Mouse (Mus musculus): ENCODE data around the gene Gnptg. TPM values are rescaled to one million over a fixed set of nuclear protein-coding genes. Genes with fewer than 3 reads are reported as not detected.

Gnptg gene
- polyA plus RNA-seq (2016; fragmentation: Nextera tagmentation; extraction: Ambion mirVana), result 66.8 and 68.4 TPM in 2 replicates

GRCm38 (mm10) chr17:25239695-25240636 lies at the start of gene Gnptg, which contains the start of gene Tsr3:
TSS of gene Gnptg (minus strand) at chr17:25240124.
TSS of gene Tsr3 (plus strand) at chr17:25240170.
- no peaks in the 10 kb centered on the region for H3K9me3 ChIP-seq
- peak within 1 kb of the TSS; percentile 97 for H3K4me3 ChIP-seq
- WGBS, result under 1% methylated on average over 79 of the region's 80 CpGs
- peaks cover 17% of the 10 kb centered on the region for H3K4me1 ChIP-seq
- H3K36me3 ChIP-seq, result peaks cover 50% of the 10 kb centered on the region
- H3K27me3 ChIP-seq, result no peaks in the 10 kb centered on the region
- peak within 1 kb of the TSS; percentile 96 for H3K4me2 ChIP-seq (replicated peaks)
- peak within 1 kb of the TSS; percentile 98 for H3K9ac ChIP-seq (replicated peaks)
- ATAC-seq (ENCODE audit: low FRiP score, low read depth), result peak; percentile 87
- H3K27ac ChIP-seq (replicated peaks), result peak within 1 kb of the TSS; percentile 71

GRCm38 (mm10) chr17:25288842-25289241 lies 48.9 kb upstream of the Gnptg start:
- Histone ChIP-seq H3K36me3 (no peaks in the 10 kb centered on the region), H3K4me1 (no peaks in the 10 kb centered on the region), H3K9ac (replicated peaks) (no peak overlapping the region), H3K4me3 (no peak overlapping the region), H3K9me3 (0 out of 2 replicates have a peak, but pooled peaks cover 2% of the 10 kb centered on the region), H3K4me2 (replicated peaks) (no peak overlapping the region), H3K27me3 (no peaks in the 10 kb centered on the region), H3K27ac (replicated peaks) (no peak overlapping the region)
- no peak for ATAC-seq (ENCODE audit: low FRiP score, low read depth)
- 37% methylated on average over 4 of the region's 4 CpGs for WGBS

- no peak overlapping the region for H3K4me2 ChIP-seq (replicated peaks)
- H3K27ac ChIP-seq (replicated peaks), result no peak overlapping the region
- no peaks in the 10 kb centered on the region for H3K4me1 ChIP-seq
- H3K4me3 ChIP-seq, result no peak overlapping the region
- H3K27me3 ChIP-seq, result no peaks in the 10 kb centered on the region
- H3K9ac ChIP-seq (replicated peaks), result no peak overlapping the region
- 0 out of 2 replicates have a peak, but pooled peaks cover 2% of the 10 kb centered on the region for H3K9me3 ChIP-seq
- WGBS, result 23% methylated on average over 3 of the region's 3 CpGs
- no peak for ATAC-seq (ENCODE audit: low FRiP score, low read depth)
- no peaks in the 10 kb centered on the region for H3K36me3 ChIP-seq
These were observed 45.1 kb upstream of the Gnptg start for GRCm38 (mm10) chr17:25285033-25285432.

GRCm38 (mm10) chr17:25282133-25282532 lies 42.2 kb upstream of the Gnptg start:
- ATAC-seq (ENCODE audit: low FRiP score, low read depth), result no peak
- WGBS, result 40% methylated on average over 11 of the region's 11 CpGs
- no peaks in the 10 kb centered on the region for H3K36me3 ChIP-seq

GRCm38 (mm10) chr17:25275833-25276232 lies 35.9 kb upstream of the Gnptg start:
- H3K27me3 ChIP-seq, result peaks cover 6% of the 10 kb centered on the region; the same call in 1 of the 2 replicates
- no peak overlapping the region for H3K9ac ChIP-seq (replicated peaks)
- no peak for ATAC-seq (ENCODE audit: low FRiP score, low read depth)
- no peaks in the 10 kb centered on the region for H3K9me3 ChIP-seq
- no peaks in the 10 kb centered on the region for H3K36me3 ChIP-seq
- 98% methylated on average over 3 of the region's 3 CpGs for WGBS
- H3K27ac ChIP-seq (replicated peaks), result no peak overlapping the region
- H3K4me3 ChIP-seq, result no peak overlapping the region
- peaks cover 19% of the 10 kb centered on the region for H3K4me1 ChIP-seq
- no peak overlapping the region for H3K4me2 ChIP-seq (replicated peaks)

More at GRCm38 (mm10) chr17:25282133-25282532, 42.2 kb upstream of the Gnptg start:
- no peak overlapping the region for H3K9ac ChIP-seq (replicated peaks)
- no peak overlapping the region for H3K4me3 ChIP-seq
- no peak overlapping the region for H3K4me2 ChIP-seq (replicated peaks)
- peaks cover 6% of the 10 kb centered on the region; the same call in 1 of the 2 replicates for H3K27me3 ChIP-seq
- no peaks in the 10 kb centered on the region for H3K4me1 ChIP-seq
- H3K9me3 ChIP-seq, result 0 out of 2 replicates have a peak, but pooled peaks cover 2% of the 10 kb centered on the region
- H3K27ac ChIP-seq (replicated peaks), result no peak overlapping the region

- Histone ChIP-seq H3K27ac (replicated peaks) (peak within 1 kb of the TSS; percentile 99), H3K4me1 (peaks cover 30% of the 10 kb centered on the region), H3K9ac (replicated peaks) (peak within 1 kb of the TSS; percentile 96), H3K36me3 (peaks cover 2% of the 10 kb centered on the region), H3K4me2 (replicated peaks) (peak within 1 kb of the TSS; percentile 98), H3K9me3 (no peaks in the 10 kb centered on the region), H3K27me3 (peaks cover 6% of the 10 kb centered on the region; the same call in 1 of the 2 replicates), H3K4me3 (peak within 1 kb of the TSS; percentile 84)
- ATAC-seq (ENCODE audit: low FRiP score, low read depth), result no peak
- 86% methylated on average over 9 of the region's 9 CpGs for WGBS
These were observed 34.8 kb upstream of the Gnptg start, which contains the start of gene Ube2i for GRCm38 (mm10) chr17:25274571-25275346. TSS of gene Ube2i (minus strand) at chr17:25274622.

- peak; percentile 85 for ATAC-seq (ENCODE audit: low FRiP score, low read depth)
- under 1% methylated on average over 37 of the region's 45 CpGs for WGBS
- Histone ChIP-seq H3K9ac (replicated peaks) (peak overlapping the region; percentile 96), H3K9me3 (no peaks in the 10 kb centered on the region), H3K4me2 (replicated peaks) (peak overlapping the region; percentile 98), H3K4me1 (peaks cover 34% of the 10 kb centered on the region), H3K27me3 (no peaks in the 10 kb centered on the region), H3K27ac (replicated peaks) (peak overlapping the region; percentile 99), H3K36me3 (peaks cover 11% of the 10 kb centered on the region), H3K4me3 (peak overlapping the region; percentile 84)
These were observed 34.0 kb upstream of the Gnptg start for GRCm38 (mm10) chr17:25273706-25274501.

- under 1% methylated on average over 81 of the region's 92 CpGs for WGBS
- Histone ChIP-seq H3K9ac (replicated peaks) (peak overlapping the region; percentile 96), H3K4me3 (peak overlapping the region; percentile 84), H3K27me3 (no peaks in the 10 kb centered on the region), H3K36me3 (peaks cover 18% of the 10 kb centered on the region), H3K4me1 (peaks cover 34% of the 10 kb centered on the region), H3K27ac (replicated peaks) (peak overlapping the region; percentile 99), H3K4me2 (replicated peaks) (peak overlapping the region; percentile 98), H3K9me3 (no peaks in the 10 kb centered on the region)
- peak; percentile 93 for ATAC-seq (ENCODE audit: low FRiP score, low read depth)
These were observed 33.2 kb upstream of the Gnptg start for GRCm38 (mm10) chr17:25272951-25273705.

GRCm38 (mm10) chr17:25272326-25272725 lies 32.4 kb upstream of the Gnptg start:
- Histone ChIP-seq H3K4me1 (peaks cover 34% of the 10 kb centered on the region), H3K9ac (replicated peaks) (peak overlapping the region; percentile 96), H3K9me3 (no peaks in the 10 kb centered on the region), H3K36me3 (peaks cover 26% of the 10 kb centered on the region), H3K4me2 (replicated peaks) (peak overlapping the region; percentile 98), H3K27me3 (no peaks in the 10 kb centered on the region), H3K27ac (replicated peaks) (peak overlapping the region; percentile 99), H3K4me3 (peak overlapping the region; percentile 84)
- no peak for ATAC-seq (ENCODE audit: low FRiP score, low read depth)
- under 1% methylated on average over 10 of the region's 10 CpGs for WGBS

- ATAC-seq (ENCODE audit: low FRiP score, low read depth), result no peak
- H3K27ac ChIP-seq (replicated peaks), result no peak overlapping the region
- WGBS, result 89% methylated on average over 2 of the region's 2 CpGs
- H3K4me2 ChIP-seq (replicated peaks), result peak overlapping the region; percentile 98
- peak overlapping the region; percentile 84 for H3K4me3 ChIP-seq
- peaks cover 34% of the 10 kb centered on the region for H3K4me1 ChIP-seq
- H3K9me3 ChIP-seq, result no peaks in the 10 kb centered on the region
- no peaks in the 10 kb centered on the region for H3K27me3 ChIP-seq
- peaks cover 41% of the 10 kb centered on the region for H3K36me3 ChIP-seq
- H3K9ac ChIP-seq (replicated peaks), result no peak overlapping the region
These were observed 30.9 kb upstream of the Gnptg start for GRCm38 (mm10) chr17:25270795-25271335.

All from midbrain, embryonic 12.5 days (tissue).